Mouse (Mus musculus) C2C12 (cell line): ENCODE measurements around the gene Ndufb8. TPM values are rescaled to one million over a fixed set of nuclear protein-coding genes. Genes with fewer than 3 reads are reported as not detected.

ENCODE experiments used
- H3K27me3 ChIP-seq: one replicate; pipeline ENCODE4 v1.6.1; 2011; ENCODE audit not compliant: control insufficient read depth, insufficient read depth, insufficient read length
- H3K36me3 ChIP-seq: one replicate; pipeline ENCODE4 v1.6.1; 2011; ENCODE audit not compliant: control insufficient read depth, insufficient read depth
- H3K4me3 ChIP-seq: one replicate; pipeline ENCODE4 v1.5.1; 2011; ENCODE audit warnings: mild to moderate bottlenecking, control low read depth; ENCODE audit not compliant: poor library complexity, insufficient read depth, severe bottlenecking
- H3K79me2 ChIP-seq: one replicate; pipeline ENCODE4 v1.6.1; 2011; ENCODE audit not compliant: control insufficient read depth, insufficient read depth
- H3K79me3 ChIP-seq: one replicate; pipeline ENCODE4 v1.6.1; 2011; ENCODE audit warnings: low read depth, control low read depth
- H3ac ChIP-seq: one replicate; pipeline ENCODE3; 2011; ENCODE audit warnings: low read depth; ENCODE audit not compliant: control insufficient read depth, insufficient read length
- CEBPB ChIP-seq: IDR thresholded peaks from one replicate; pipeline ENCODE4 v1.6.1; 2011; ENCODE audit warnings: low read depth, mild to moderate bottlenecking, control low read depth, moderate library complexity
- CTCF ChIP-seq: IDR thresholded peaks from one replicate; pipeline ENCODE4 v1.5.1; 2011; ENCODE audit not compliant: control insufficient read depth, insufficient read depth, insufficient read length
- FOSL1 ChIP-seq: IDR thresholded peaks from one replicate; pipeline ENCODE4 v1.8.0; 2011; ENCODE audit warnings: mild to moderate bottlenecking, low read length; ENCODE audit not compliant: poor library complexity, insufficient read depth, severe bottlenecking
- MAX ChIP-seq: IDR thresholded peaks from one replicate; pipeline ENCODE4 v1.6.1; 2011; ENCODE audit warnings: mild to moderate bottlenecking, control low read depth
- MYOD1 ChIP-seq: IDR thresholded peaks from one replicate; pipeline ENCODE4 v1.6.1; 2011; ENCODE audit warnings: low read depth; ENCODE audit not compliant: control insufficient read depth, insufficient read length
- MYOG ChIP-seq: IDR thresholded peaks from one replicate; pipeline ENCODE4 v1.6.1; 2011; ENCODE audit not compliant: control insufficient read depth, insufficient read length; ENCODE audit errors: extremely low read depth
- USF1 ChIP-seq: IDR thresholded peaks from one replicate; pipeline ENCODE4 v1.6.1; 2011; ENCODE audit warnings: low read depth, mild to moderate bottlenecking, control low read depth, moderate library complexity
- polyA plus RNA-seq: library from polyadenylated mRNA; unstranded; fragments of >200 nt; fragmentation: generic; extraction: Trizol; gene quantifications from one replicate; pipeline ENCODE4 v1.2.1, GENCODE M21; 2012; ENCODE audit warnings: missing spikeins

Ndufb8 gene
- polyA plus RNA-seq, 1 experiment = 473 TPM

DNA sequence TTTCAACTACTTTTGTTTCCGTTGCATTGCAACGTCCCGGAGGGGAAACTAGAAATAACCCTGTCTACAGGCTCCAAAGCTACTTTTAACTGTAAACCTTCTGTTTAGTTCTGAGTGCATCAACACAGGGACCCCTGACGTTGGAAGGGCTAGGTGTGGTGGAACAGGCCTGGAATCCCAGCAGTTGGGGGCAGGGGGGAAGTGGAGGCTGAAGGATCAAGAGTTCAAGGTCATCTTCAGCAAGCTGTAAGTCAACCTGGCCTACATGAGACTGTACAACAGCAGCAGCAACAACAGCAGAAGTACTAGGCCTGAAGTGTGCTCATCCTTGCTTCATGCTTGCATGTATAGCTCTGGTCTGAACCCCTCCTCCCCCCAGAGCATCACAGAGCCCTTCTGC, 32.8 kb upstream of the Ndufb8 start:
- Histone ChIP-seq H3K27me3 (peaks cover 57% of the 10 kb centered on the region), H3K36me3 (no peaks in the 10 kb centered on the region), H3K79me2 (no peaks in the 10 kb centered on the region), H3ac (no peak overlapping the region), H3K79me3 (no peaks in the 10 kb centered on the region), H3K4me3 (no peak overlapping the region)
- no peak for TF ChIP-seq FOSL1
- TF ChIP-seq CTCF = no peak
- no peak for TF ChIP-seq CEBPB
- no peak for TF ChIP-seq MYOD1
- no peak for TF ChIP-seq MAX
- TF ChIP-seq MYOG = no peak
- no peak for TF ChIP-seq USF1

DNA sequence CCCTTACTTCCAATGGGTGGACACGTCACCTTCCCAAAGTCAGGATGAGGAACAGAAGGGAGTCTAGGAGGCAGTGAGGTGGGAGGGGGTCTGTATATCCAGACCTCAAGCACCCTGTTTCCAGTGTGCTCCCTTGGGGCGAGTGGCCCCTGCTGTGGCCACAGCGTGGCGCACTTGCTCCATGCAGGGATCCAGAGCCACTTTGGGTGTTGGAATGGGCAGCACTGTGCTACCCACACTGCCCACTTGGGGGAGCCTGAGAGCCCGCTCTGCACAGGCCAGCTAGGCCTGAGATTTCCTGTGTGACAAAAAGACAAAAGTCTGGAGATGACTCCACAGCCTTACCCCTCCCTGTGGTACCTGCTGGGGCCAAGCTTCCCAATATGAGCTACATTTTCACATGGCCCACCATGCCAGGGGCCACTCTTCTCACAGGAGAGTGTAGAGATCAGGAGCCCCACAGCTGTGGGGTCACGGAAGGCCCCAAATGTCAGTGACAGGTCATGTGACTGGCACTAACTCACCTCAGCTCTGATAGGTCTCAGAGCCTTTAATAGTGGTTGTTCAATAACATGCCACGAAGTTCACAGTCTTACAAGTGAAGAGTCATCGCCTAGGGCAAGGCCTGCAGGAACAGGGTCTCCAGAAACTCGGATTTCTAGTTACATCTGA, 27.5 kb upstream of the Ndufb8 start:
- no peak for TF ChIP-seq USF1
- TF ChIP-seq CTCF = peak; percentile 100
- peak; percentile 87 for TF ChIP-seq MAX
- TF ChIP-seq CEBPB = no peak
- TF ChIP-seq MYOG = no peak
- Histone ChIP-seq H3K79me3 (no peaks in the 10 kb centered on the region), H3K79me2 (no peaks in the 10 kb centered on the region), H3K27me3 (peaks cover 17% of the 10 kb centered on the region), H3K4me3 (no peak overlapping the region), H3ac (no peak overlapping the region), H3K36me3 (no peaks in the 10 kb centered on the region)

DNA sequence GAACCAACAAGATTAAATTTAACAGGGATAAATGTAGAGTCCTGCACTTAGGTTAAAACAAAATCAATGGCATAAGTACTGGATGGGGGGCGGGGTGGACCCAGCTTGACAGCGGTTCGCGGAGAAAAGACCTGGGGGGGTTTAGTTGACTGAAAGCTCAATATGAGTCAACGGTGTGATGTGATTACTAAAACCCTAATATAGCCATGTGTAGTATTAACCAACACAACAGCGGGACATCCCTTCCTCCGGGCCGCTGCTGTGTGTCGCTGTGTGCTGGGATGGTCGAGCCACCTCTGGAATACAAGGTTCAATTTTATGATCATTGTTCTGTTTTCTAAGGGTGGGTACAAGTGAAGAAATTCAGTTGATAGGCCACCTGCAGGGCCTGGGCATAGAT, 26.9 kb upstream of the Ndufb8 start:
- TF ChIP-seq MYOG = no peak
- no peak for TF ChIP-seq CTCF
- TF ChIP-seq MYOD1 = no peak
- no peak for TF ChIP-seq USF1
- no peak for TF ChIP-seq MAX
- TF ChIP-seq FOSL1 = no peak
- no peak for TF ChIP-seq CEBPB
- Histone ChIP-seq H3K79me3 (no peaks in the 10 kb centered on the region), H3K79me2 (no peaks in the 10 kb centered on the region), H3K36me3 (no peaks in the 10 kb centered on the region), H3K27me3 (peaks cover 12% of the 10 kb centered on the region), H3K4me3 (no peak overlapping the region), H3ac (no peak overlapping the region)

- TF ChIP-seq CEBPB = no peak
- no peak for TF ChIP-seq USF1
- TF ChIP-seq FOSL1 = no peak
- no peak for TF ChIP-seq MAX
- no peak for TF ChIP-seq MYOG
- TF ChIP-seq CTCF = no peak
- TF ChIP-seq MYOD1 = no peak
- Histone ChIP-seq H3K27me3 (no peaks in the 10 kb centered on the region), H3K4me3 (no peak overlapping the region), H3ac (no peak overlapping the region), H3K79me3 (no peaks in the 10 kb centered on the region), H3K79me2 (no peaks in the 10 kb centered on the region), H3K36me3 (peaks cover 4% of the 10 kb centered on the region)
These were observed 22.8 kb upstream of the Ndufb8 start for GRCm38 (mm10) chr19:44578038-44578437.

- no peaks in the 10 kb centered on the region for H3K79me2 ChIP-seq
- H3K36me3 ChIP-seq = peaks cover 10% of the 10 kb centered on the region
- no peak overlapping the region for H3ac ChIP-seq
- H3K79me3 ChIP-seq = no peaks in the 10 kb centered on the region
- no peak overlapping the region for H3K4me3 ChIP-seq
- no peaks in the 10 kb centered on the region for H3K27me3 ChIP-seq
- TF ChIP-seq FOSL1 = no peak
- no peak for TF ChIP-seq MAX
- TF ChIP-seq MYOD1 = no peak
- no peak for TF ChIP-seq USF1
- no peak for TF ChIP-seq MYOG
These were observed 21.0 kb upstream of the Ndufb8 start for GRCm38 (mm10) chr19:44576275-44576674.

- H3K79me2 ChIP-seq = peaks cover 43% of the 10 kb centered on the region
- peaks cover 75% of the 10 kb centered on the region for H3K36me3 ChIP-seq
- H3K27me3 ChIP-seq = no peaks in the 10 kb centered on the region
- no peak overlapping the region for H3K4me3 ChIP-seq
- H3ac ChIP-seq = no peak overlapping the region
- peaks cover 22% of the 10 kb centered on the region for H3K79me3 ChIP-seq
- TF ChIP-seq MAX (no peak), FOSL1 (no peak), CTCF (no peak), MYOG (no peak)
These were observed 12.5 kb upstream of the Ndufb8 start for GRCm38 (mm10) chr19:44567763-44568162.
